Mouse (Mus musculus) gastrocnemius, adult 18-20 months (tissue): ENCODE results near the gene Oit3. TPM values are rescaled to one million over a fixed set of nuclear protein-coding genes. Genes with fewer than 3 reads are reported as not detected.
A peak's percentile ranks its signal among the peaks of the same experiment; 100 is the strongest.
"Not testable (repeated sequence)": the region's sequence is repeated elsewhere in the genome, so short reads cannot be mapped to it uniquely, and the experiment has no call there.

Experiments used
- DNase-seq: peaks from one replicate; pipeline ENCODE4 v3.0.0; 2021; ENCODE audit warnings: low spot score
- total RNA-seq, 2 experiments: library from RNA; stranded (reverse); gene quantifications; 2 replicates each; pipeline ENCODE4 v1.2.3; 2021

The Oit3 gene
- total RNA-seq, 2 experiments from 2014 or later = not detected

DNA sequence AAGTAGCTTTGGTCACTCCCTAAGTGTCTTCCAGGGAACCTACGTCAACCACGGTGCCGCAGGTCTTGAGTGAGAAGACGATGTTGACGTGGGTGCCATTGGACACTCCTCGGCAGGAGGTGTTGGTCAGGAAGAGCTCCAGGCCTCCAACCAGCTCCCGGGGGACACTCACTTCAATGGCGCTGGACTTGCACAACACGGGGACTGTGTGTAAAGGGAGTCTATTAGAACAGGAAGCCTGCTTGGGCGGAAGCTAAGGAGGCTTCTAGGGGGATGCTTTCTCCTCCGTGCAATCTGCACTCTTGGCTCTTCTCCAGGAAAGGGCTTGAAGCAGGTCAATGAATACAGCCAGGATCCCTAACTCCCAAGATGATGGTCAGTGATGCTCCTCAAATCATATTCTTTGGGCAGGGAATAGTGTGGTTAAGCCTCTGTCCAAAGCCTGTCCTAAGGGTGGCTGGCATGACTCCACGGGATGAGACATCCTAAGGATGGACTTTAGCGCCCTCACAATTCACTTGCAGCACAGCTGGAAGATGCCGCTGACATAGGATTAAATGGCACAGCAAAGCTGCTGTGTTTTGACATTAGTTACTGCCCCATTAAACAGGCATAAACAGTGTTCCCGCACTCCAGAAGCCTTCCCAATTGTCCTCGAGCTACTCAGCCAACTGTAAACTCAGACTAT, 12.0 kb downstream of the Oit3 start:
- DNase-seq = no peak

DNA sequence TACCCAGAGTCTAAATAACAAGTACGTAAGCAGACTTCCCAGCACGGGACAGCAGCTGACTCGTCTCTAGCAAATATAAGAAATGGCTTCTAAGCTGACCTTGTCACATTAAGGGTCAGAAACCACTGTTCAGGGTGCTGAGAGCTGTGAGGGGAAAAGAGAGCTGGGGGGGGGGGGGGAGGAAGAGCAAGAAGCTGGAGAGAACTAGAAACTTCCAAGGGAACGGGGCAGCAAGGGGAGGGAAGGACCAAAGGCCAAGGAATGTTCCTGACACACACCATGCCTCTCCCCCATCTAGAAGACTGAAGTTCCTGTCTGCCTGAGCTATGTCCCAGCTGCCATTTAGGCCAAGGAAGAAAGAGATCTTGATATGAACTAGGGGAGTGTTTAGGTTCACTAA, 15.2 kb downstream of the Oit3 start:
- DNase-seq = no peak

DNA sequence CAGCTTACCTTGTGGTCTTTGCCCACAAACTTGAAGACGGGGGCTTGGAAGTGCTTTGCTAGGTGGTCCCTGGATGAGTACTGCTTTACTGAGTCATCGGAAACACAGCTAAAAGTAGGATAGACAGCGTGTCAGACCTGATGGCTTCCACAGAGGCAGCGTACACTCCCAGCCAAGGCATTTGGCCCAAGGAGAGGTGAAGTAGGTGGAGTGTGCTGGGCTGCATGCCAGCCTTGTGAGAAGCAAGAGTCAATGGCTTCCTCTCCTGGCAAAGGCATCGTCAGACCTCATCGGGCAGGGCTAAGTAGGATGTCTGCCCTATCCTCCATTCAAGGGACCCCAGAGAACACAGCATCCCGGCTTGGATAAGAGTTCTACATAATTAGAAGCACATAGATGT, 16.2 kb downstream of the Oit3 start:
- DNase-seq = peak; percentile 44

DNA sequence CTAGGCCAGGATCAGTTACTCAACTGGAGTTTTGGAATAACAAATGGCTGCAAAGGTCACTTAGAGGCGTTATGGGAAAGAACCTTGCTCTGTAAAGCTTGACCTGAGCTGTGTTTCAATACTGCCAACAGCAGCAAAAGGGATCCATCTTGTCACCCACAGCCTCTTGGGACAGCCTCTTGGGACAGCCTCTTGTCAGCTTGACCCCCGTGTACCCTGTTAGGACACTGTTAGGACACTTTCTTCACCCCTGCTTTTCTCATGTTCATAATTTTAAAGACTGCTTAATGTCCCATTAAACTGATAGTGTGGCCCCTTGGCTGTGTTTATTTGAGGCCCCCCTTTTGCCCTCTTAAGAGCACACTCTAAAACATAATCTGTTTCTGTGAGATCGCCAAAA, 17.1 kb downstream of the Oit3 start:
- no peak for DNase-seq

DNA sequence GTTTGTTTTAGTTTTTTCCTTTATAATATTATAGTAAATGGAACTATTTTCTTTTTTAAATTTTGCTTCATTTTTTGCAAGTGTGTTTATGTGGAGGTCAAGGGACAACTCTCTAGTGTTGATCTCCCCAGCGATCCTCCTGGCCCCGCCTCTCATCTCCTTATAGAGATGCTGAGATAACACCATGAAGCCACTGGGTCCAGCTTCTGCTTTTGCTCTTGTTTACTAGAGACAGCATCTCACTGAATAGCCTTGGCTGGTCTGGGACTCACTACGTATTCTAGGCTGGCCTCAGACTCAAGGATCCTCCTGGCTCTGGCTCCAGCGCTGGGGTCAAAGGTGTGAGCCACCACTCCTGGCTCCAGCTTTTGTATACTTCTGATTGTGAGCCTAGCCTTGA, 22.1 kb downstream of the Oit3 start:
- no peak for DNase-seq

DNA sequence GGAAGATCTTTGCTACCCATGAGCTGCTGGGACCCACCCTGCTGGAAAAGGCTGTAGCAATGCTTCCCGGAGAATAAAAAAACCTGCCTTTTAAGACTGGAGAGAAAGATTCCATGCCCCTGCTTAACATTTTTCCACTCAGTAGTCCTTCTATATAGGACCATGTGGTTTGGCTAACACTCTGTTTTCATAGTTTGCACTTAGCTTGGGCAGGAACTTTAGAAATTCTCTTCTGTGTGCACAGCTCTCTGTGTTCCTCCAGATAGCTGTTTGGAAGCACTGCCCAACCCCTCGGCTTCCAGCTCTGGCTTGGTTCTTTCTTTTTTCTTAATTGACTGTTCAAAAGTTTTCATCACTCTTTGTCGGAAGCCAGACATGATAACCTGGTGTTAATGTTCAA, 25.0 kb downstream of the Oit3 start:
- no peak for DNase-seq

DNA sequence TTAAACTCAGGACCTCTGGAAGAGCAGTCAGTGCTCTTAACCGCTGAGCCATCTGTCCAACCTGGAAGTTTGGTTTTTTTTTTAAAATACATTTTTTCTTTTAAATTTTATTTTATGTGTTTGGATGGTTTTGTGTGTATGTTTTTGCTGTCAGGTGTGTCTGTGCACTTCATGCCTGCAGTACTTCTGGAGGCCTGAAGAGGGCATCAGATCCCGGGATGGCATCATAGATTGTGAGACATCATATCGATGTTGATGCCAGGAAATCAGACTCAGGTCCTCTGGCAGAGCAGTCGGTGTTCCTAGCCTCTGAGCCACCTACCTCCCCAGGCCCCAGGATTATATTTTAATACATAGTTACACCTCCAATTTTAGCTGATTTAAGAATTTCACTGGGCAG, 27.9 kb downstream of the Oit3 start:
- DNase-seq = no peak

DNA sequence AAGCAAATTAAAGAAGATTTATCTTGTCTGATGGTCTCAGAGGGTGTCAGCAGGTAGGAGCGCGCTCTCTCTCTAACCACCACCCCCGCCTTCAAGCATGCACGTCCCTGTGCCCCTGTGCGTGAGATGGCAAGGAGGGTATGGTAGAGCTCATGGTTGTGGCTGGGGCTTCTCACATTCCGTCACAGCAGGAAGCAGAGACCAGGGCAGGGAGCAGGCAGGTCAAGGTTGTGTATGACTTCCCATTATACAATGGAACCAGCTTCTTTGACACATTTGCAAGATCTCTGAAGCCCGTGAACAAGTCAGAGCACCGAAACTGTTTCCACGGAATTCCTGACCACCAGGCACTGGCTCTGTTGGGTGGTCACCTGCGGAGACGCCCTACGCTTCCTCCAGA, 31.3 kb downstream of the Oit3 start:
- DNase-seq = no peak

DNA sequence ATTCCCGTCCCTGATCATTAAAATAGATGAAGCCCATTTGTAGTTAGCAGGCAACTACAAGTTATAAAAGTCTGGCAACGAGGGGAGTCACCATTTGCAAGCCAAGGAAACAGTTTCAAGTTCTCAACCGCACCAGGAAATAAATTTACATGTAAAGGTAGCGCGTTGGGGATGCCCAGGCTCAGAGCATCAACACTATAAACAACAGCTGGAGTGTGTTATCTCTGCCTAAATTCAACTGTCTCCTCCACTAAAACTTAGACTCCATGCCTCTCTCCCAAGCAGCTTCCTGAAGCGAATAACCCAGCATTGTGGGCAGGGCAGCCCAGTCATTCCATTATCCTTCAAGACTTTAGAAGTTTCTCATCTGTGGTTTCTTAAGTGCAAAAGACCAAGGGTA, 33.1 kb downstream of the Oit3 start:
- no peak for DNase-seq

DNA sequence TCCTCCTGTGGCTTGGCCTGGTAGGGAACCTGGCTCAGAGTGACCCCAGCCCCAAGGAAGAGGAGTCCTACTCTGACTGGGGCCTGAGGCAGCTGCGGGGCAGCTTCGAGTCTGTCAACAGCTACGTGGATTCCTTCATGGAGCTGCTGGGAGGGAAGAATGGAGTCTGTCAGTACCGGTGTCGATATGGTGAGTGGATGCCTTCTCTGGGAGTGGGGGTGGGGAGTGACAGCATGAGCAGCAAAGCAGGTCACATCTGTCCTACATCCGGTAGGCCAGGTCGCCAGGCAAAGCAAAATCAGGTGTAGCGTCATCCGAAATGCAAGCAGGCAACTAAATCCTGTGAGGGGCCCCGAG, 37.8 kb downstream of the Oit3 start:
- no peak for DNase-seq

DNA sequence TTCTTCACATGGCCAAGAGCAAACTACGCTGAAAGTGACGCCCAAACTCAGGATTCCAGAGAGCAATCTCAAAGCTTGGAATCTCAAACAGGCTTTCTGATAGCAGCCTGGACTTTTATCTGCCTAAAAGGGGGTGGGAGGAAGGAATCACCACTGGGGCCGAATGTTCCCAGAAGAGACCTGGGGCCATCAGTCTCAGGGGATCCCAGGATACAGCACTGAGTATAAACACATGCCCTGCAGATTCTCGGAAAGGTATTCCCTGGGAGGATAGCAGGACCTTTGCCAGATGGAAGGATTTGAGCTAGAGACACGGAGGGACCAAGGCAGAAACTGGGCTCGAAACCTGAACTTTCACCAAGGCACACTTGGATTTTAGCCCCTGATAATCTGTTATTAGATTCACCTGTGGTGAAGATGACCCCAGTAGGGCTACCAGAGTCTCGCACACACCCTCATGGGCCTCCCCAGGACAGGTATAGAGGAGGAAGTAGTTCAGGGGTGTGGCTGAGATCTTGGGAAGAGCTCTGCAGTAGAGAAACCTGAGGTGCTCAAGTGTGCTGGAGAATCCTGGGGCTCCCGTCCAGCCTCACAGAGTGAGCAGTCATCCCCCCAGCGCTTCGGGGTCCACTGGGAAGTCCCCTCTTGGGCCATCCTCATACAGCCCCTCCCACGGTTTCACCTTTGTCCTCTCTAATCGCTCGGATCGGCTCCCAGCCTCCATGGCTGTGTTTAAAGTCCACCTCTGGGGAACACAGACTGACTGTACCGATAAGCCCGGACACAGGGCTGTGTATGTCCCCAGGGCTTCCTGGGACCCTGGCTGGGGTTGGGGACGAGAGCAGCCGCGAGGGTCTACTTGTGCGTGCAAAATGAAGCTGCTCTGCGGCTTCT, 38.4 kb downstream of the Oit3 start, which contains the start of gene Pla2g12b:
Gene Pla2g12b (plus strand): TSS at position 762 of the 894 bp plus-strand sequence.
- no peak for DNase-seq

DNA sequence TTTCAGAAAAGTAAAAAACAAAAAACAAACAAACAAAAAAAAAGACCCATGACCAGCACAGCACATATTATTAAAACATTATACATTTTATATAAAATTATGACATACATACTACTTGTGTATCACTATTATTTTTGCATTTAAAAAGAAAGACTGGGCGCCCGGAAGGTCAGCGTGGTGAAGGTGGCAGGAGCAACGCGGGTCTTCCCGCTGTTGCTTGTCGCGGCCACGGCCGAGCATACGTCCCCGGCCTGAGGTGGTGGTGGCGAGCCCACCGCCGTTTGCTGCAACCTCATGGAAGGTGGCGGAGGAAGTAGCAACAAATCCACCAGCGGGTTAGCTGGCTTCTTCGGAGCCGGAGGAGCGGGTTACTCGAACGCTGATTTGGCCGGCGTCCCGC, 46.1 kb downstream of the Oit3 start, which contains the start of gene Gm10273:
Gene Gm10273 (plus strand): TSS at position 172 of the 400 bp plus-strand sequence.
- DNase-seq = not testable (repeated sequence)

DNA sequence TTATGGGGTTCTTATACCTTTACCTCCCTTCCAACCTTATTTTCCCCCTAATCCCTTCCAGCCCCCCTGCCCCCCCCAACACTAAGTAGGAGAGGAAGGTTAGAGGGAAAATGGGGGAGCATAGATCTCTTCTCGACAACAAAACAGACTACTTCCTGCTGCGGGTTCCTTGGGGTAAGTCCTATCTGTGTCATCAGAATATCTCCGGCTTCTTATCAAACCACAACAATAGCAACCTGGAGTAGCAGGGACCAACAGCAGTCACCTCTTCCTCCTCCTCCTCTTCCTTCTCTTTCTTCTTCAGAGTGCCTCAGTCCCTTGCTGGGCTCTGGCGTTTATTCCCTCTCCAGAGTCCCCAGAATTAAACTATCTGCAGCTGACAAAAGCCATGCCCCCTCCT, 49.7 kb downstream of the Oit3 start:
- no peak for DNase-seq

DNA sequence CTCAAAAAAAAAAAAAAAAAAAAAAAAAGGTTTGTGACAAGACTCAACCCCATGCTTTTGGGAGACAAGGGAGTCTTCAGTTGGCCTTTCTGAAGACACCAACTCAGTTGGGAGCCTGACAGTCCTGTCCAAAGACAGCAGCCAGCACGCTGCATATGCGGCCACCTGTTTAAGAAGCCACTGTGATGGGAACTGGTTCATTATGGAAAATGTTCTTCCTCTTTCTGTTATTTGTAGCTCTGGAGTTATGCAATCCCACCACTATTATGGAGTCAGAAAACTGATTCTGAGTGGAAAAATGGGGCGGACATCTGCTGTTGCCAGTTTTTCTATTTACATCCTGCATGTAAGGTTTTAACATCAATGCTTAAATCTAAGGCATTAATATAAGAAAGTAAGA, 51.9 kb downstream of the Oit3 start:
- DNase-seq = no peak

DNA sequence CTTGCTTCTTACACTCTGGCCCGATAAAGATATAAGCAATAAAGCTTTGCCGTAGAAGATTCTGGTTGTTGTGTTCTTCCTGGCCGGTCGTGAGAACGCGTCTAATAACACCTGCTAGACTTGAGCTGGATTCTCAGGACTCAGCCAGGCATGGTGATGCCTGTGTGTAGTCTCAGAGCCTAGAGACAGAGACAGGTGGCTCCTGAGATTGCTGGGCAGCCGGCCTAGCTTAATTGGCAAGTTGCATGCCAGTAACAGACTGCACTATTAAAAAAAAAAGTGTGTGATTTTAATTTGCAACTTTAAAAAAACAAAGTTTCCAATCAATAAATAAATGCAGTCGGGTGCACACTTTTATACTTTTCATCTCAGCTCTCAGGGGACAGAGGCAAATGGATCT, 54.6 kb downstream of the Oit3 start:
- DNase-seq = no peak

DNA sequence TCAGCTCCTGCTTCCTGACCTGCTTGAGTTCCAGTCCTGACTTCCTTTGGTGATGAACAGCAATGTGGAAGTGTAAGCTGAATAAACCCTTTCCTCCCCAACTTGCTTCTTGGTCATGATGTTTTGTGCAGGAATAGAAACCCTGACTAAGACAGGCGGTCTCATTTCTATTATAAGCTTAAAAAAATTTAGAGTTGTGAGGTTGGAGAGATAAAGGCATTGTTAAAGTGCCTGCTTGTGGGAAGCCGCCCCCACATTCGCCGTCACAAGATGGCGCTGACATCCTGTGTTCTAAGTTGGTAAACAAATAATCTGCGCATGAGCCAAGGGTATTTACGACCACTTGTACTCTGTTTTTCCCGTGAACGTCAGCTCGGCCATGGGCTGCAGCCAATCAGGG, 60.0 kb downstream of the Oit3 start:
- DNase-seq = not testable (repeated sequence)

DNA sequence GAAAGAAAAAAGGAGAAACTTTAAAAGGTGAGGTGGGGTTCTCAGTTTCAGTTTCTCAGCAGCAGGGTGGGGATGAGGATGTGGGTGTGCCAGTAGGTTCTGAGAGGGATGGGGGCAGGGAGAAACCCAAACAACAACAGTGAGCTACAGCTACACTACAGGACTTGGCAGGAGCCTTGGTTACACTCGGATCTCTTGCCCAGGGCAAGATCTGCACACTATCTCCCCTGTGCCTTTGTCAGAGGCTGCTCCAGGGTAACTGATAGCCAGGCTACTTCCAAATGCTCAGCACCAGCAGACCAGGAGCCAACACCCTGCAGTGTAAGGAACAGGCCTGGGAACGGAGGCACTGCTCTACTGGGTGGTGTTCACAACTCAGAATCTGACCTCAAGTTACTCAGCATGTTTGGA, 61.2 kb downstream of the Oit3 start:
- DNase-seq = no peak

DNA sequence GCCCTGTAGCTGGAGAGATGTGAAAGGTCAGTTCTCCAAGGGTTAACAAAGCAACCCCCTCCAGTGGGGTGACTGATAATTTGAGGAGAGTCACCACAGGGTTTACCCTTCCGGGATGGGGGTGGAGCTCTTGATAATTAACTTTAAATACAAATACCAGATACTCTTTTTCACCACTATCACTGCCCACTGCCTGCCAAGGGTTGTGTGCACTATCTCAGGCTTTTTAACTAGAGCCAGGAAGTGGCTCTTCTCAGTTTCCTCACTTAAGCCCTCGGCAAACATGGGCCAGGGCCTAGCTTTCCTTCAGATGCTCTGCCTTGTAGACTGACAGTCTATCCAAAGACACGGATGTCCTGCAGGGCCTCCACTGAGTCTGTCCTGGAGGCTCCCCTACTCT, 61.7 kb downstream of the Oit3 start:
- no peak for DNase-seq

DNA sequence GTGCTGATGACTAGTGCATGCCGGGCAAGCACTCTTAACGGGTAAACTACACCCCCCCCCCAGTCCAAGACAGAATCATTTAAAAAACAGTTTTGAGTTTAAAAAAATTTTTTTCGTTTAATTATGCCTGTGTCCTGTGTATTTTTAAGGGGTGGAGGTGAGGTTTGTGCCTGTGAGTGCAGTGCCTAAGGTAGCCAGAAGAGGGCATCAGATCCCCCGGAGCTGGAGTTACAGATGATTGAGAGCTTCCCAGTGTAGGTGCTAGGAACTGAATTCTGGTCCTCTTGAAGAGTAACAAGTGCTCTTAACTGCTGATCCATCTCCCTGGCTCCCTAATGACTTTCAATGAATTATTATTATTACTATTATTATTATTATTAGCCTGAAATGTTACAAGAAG, 62.9 kb downstream of the Oit3 start:
- no peak for DNase-seq

DNA sequence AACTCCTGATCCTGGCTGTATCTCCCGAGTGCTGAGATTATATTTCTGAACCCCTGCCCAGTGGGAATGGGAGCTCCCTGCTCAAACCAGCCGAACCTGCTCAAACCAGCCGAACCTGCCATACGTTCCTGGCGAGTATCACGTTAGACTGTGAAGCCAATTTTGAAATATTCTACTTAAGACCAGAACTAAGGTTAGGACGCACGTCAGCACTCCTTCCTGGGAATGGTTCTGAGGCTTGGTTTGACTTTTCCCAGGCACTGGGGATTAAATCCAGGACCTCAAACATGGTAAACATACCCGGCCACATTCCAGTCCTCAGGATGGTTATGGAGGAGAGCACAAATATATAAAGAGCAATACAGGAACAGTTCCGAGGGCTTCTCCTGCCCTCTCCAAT, 63.7 kb downstream of the Oit3 start:
- no peak for DNase-seq
